Mouse (Mus musculus) intestine, embryonic 14.5 days (tissue): ENCODE results near the gene Dao. TPM values are rescaled to one million over a fixed set of nuclear protein-coding genes. Genes with fewer than 3 reads are reported as not detected.

Experiments used
- ATAC-seq: fragments of 200-750 bp; cut with Nextera tagmentation; replicated peaks from 2 replicates; pipeline ENCODE4 v1.8.0; 2017; ENCODE audit warnings: low read depth, moderate number of reproducible peaks, moderate TSS enrichment, moderate library complexity; ENCODE audit not compliant: low FRiP score, low TSS enrichment
- DNase-seq: peaks from one replicate; pipeline ENCODE4 v3.0.0-alpha.2; 2018; ENCODE audit warnings: low spot score
- H3K27ac ChIP-seq: fragments of 300-500 bp; sonication (generic); 2 replicates; pipeline ENCODE4 v1.5.1; 2014; ENCODE audit warnings: low read depth, mild to moderate bottlenecking, control low read depth
- H3K27me3 ChIP-seq: fragments of 300-500 bp; sonication (generic); replicated peaks from 2 replicates; pipeline ENCODE4 v1.6.1; 2014; ENCODE audit warnings: low read length, control low read depth; ENCODE audit not compliant: control insufficient read depth, insufficient read depth
- H3K36me3 ChIP-seq: fragments of 300-500 bp; sonication (generic); 2 replicates; pipeline ENCODE4 v1.6.1; 2014; ENCODE audit warnings: low read length, control low read depth; ENCODE audit not compliant: control insufficient read depth, insufficient read depth
- H3K4me1 ChIP-seq: fragments of 300-500 bp; sonication (generic); replicated peaks from 2 replicates; pipeline ENCODE4 v1.6.1; 2014; ENCODE audit warnings: low read length, control low read depth, mixed read lengths; ENCODE audit not compliant: control insufficient read depth, insufficient read depth
- H3K4me2 ChIP-seq: fragments of 300-500 bp; sonication (generic); 2 replicates; pipeline ENCODE4 v1.6.1; 2014; ENCODE audit warnings: low read length
- H3K4me3 ChIP-seq: fragments of 300-500 bp; sonication (generic); 2 replicates; pipeline ENCODE4 v1.5.1; 2014; ENCODE audit warnings: low read depth, low read length, control low read depth, mixed read lengths
- H3K9ac ChIP-seq: fragments of 300-500 bp; sonication (generic); 2 replicates; pipeline ENCODE4 v1.6.1; 2014; ENCODE audit warnings: mild to moderate bottlenecking, low read length
- H3K9me3 ChIP-seq: fragments of 300-500 bp; sonication (generic); 2 replicates; pipeline ENCODE4 v1.6.1; 2016; ENCODE audit warnings: low read length, control low read depth; ENCODE audit not compliant: control insufficient read depth
- WGBS: fragments of 180-500 bp; shearing (Covaris S2); extraction: QIAGEN DNeasy Blood & Tissue Kit; methylation state at CpG from one replicate; pipeline ENCODE4 v1.1.7; 2014; 5-methylcytosine and 5-hydroxymethylcytosine counted together
- polyA plus RNA-seq: library from polyadenylated mRNA; unstranded; fragments of >200 nt; fragmentation: Nextera tagmentation; extraction: Ambion mirVana; gene quantifications from 2 replicates; pipeline ENCODE4 v1.2.1, GENCODE M21; 2014

Gene Dao
- polyA plus RNA-seq, 1 experiment from 2014 or later, result 5.1 TPM

DNA sequence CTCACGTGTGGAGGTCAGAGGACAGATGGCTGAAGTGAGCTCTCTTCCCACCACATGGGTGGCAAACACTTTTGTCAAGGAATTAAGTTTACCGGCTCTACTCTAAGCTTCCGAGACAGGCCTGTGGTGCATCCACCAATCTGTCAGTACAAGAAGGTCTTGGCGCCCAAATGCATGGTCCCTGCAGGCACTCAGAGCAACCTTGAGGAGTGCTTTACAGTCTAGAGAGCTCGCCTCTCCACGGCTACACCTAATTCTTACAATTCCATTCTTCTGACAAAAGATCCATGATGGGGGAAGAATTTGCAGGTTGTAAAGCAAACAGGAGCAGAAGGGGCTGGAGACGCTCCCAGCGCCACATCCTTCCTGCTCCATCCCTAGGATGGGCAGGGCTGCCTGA lies 26.9 kb upstream of the Dao start:
- H3K4me1 ChIP-seq, result peaks cover 18% of the 10 kb centered on the region
- no peaks in the 10 kb centered on the region for H3K27me3 ChIP-seq
- no peak for ATAC-seq
- H3K9ac ChIP-seq, result no peak overlapping the region
- no peak overlapping the region for H3K4me3 ChIP-seq
- whole genome bisulfite sequencing, result 78% methylated on average over 8 of the region's 8 CpGs
- DNase-seq, result no peak
- peaks cover 16% of the 10 kb centered on the region; the same call in 1 of the 2 replicates for H3K36me3 ChIP-seq
- no peaks in the 10 kb centered on the region for H3K9me3 ChIP-seq
- H3K27ac ChIP-seq, result no peak overlapping the region
- no peak overlapping the region for H3K4me2 ChIP-seq

DNA sequence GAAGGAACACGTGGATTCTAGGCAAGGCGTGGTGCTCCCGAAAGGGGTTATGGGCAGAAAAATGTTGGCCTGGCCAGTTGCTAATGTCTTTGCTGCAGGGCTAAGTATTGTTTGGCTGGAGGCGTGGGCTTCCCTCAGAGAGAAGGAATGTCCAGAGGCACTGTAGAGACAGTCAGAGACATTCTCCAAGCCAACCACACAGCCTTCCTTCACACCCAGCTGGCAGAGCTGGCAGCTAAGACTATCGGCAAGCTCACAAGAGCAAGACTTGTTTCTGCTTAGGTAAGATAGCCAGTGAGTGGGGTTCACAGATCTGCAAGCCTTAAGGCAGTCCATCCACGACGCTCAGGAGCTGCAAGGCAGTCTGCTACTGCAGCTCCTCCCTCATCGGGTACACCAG lies 26.2 kb upstream of the Dao start:
- ATAC-seq (no peak), DNase-seq (no peak)
- Histone ChIP-seq H3K27ac (no peak overlapping the region), H3K9ac (no peak overlapping the region), H3K4me2 (no peak overlapping the region), H3K4me3 (no peak overlapping the region), H3K4me1 (peaks cover 18% of the 10 kb centered on the region), H3K9me3 (no peaks in the 10 kb centered on the region), H3K36me3 (peaks cover 17% of the 10 kb centered on the region; the same call in 1 of the 2 replicates), H3K27me3 (no peaks in the 10 kb centered on the region)
- WGBS, result 69% methylated on average over 8 of the region's 8 CpGs

GRCm38 (mm10) chr5:113980511-113980910 lies 23.0 kb upstream of the Dao start:
- no peak for DNase-seq
- peaks cover 20% of the 10 kb centered on the region; the same call in 1 of the 2 replicates for H3K36me3 ChIP-seq

GRCm38 (mm10) chr5:113981171-113981570 lies 22.3 kb upstream of the Dao start:
- ATAC-seq (no peak), DNase-seq (no peak)
- H3K27ac ChIP-seq, result no peak overlapping the region
- peaks cover 20% of the 10 kb centered on the region; the same call in 1 of the 2 replicates for H3K36me3 ChIP-seq
- no peak overlapping the region for H3K9ac ChIP-seq
- H3K4me2 ChIP-seq, result no peak overlapping the region
- no peaks in the 10 kb centered on the region for H3K9me3 ChIP-seq
- no peak overlapping the region for H3K4me3 ChIP-seq
- 88% methylated on average over 6 of the region's 6 CpGs for WGBS
- H3K27me3 ChIP-seq, result no peaks in the 10 kb centered on the region
- peaks cover 6% of the 10 kb centered on the region; the same call in 1 of the 2 replicates for H3K4me1 ChIP-seq

More at GRCm38 (mm10) chr5:113980511-113980910, 23.0 kb upstream of the Dao start:
- H3K4me1 ChIP-seq, result peaks cover 8% of the 10 kb centered on the region
- ATAC-seq, result no peak
- no peaks in the 10 kb centered on the region for H3K27me3 ChIP-seq
- H3K27ac ChIP-seq, result no peak overlapping the region
- H3K4me3 ChIP-seq, result no peak overlapping the region
- H3K9me3 ChIP-seq, result no peaks in the 10 kb centered on the region
- H3K9ac ChIP-seq, result no peak overlapping the region
- whole genome bisulfite sequencing, result 90% methylated on average over 1 of the region's 1 CpGs
- H3K4me2 ChIP-seq, result no peak overlapping the region

DNA sequence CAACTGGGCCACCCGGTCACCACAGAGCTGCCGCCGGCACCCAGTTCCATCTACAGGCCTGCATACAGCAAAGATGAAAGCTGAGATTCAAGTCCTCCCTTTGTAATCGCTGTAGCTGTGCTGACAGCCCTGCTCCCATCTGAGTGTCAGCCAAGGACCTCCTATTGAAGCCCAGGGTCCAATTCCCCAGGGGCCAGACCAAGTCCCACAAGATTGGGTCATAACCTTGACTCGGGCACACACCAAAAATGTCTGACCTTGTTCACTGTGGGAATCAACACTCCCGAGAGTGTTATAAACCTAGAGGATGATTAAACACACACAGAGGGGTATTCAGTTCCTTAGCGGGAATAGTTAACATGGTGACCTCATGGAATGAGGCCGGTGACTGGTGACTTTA lies 21.7 kb upstream of the Dao start:
- DNase-seq, result no peak
- no peak for ATAC-seq
- no peak overlapping the region for H3K9ac ChIP-seq
- no peaks in the 10 kb centered on the region for H3K9me3 ChIP-seq
- H3K4me1 ChIP-seq, result peaks cover 12% of the 10 kb centered on the region
- no peak overlapping the region for H3K4me2 ChIP-seq
- H3K36me3 ChIP-seq, result peaks cover 20% of the 10 kb centered on the region; the same call in 1 of the 2 replicates
- H3K27ac ChIP-seq, result no peak overlapping the region
- no peaks in the 10 kb centered on the region for H3K27me3 ChIP-seq
- 75% methylated on average over 8 of the region's 8 CpGs for WGBS
- no peak overlapping the region for H3K4me3 ChIP-seq

DNA sequence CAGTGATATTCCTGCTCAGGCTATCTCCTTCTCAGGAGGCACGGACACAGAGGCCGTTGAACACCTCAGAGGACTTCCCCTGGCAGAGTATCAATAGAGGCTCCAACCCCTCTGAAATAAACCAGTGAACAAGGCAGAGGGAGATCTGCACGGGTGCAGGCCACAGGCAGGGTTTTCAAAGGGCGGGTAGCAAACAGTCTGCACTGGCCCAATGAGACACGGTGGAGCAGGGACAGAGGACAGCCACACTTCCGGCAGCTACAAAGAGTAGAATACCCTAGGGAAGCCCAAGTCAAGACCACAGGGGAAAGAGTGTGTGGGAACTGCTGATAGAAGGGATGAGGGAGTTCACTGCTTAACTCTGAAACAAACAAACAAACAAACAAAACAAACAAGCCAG lies 20.0 kb upstream of the Dao start:
- no peaks in the 10 kb centered on the region for H3K27me3 ChIP-seq
- 70% methylated on average over 6 of the region's 6 CpGs for WGBS
- no peak overlapping the region for H3K27ac ChIP-seq
- peaks cover 15% of the 10 kb centered on the region; the same call in 1 of the 2 replicates for H3K36me3 ChIP-seq
- peaks cover 13% of the 10 kb centered on the region for H3K4me1 ChIP-seq
- no peak overlapping the region for H3K4me2 ChIP-seq
- H3K9me3 ChIP-seq, result no peaks in the 10 kb centered on the region
- DNase-seq (no peak), ATAC-seq (no peak)
- no peak overlapping the region for H3K4me3 ChIP-seq
- no peak overlapping the region for H3K9ac ChIP-seq

DNA sequence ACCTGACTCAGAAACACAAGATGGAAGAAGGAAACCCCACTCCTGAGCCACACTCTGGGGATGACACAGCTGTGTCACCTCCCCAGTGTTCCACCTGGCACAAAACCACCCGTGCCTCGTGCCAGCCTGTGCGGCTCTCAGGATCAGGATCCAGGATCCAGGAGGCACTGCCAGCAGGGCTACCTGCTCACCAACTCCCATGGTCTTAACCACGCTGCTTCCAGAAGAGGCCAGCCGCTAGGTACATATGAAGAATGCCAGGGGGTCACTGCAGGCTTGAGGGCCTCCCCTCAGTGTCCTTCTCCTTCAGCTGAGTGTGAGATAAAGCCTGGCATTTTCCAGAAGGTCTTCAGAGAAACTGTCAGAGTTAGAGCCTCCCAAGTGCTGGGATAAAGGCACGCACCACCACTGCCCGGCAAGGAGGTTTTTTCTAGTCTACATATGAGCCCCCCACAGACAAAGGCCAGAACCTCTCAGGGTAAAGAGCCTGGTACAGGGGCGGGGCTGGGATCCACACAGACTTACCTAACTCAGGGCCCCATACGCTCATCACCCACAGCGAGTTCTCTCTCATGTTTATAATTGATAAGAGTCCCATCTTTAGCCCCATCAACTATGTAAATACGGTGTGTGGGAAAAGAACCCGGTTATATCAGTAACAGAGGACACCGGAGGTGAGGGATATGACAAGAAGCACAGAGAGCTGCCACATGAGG lies 19.3 kb upstream of the Dao start:
- no peaks in the 10 kb centered on the region for H3K27me3 ChIP-seq
- WGBS, result 78% methylated on average over 13 of the region's 13 CpGs
- no peak overlapping the region for H3K4me2 ChIP-seq
- H3K9ac ChIP-seq, result no peak overlapping the region
- no peak overlapping the region for H3K4me3 ChIP-seq
- DNase-seq, result no peak
- no peak overlapping the region for H3K27ac ChIP-seq
- 0 out of 2 replicates have a peak, but pooled peaks have one; percentile 18 for ATAC-seq
- peaks cover 21% of the 10 kb centered on the region for H3K36me3 ChIP-seq
- peaks cover 13% of the 10 kb centered on the region for H3K4me1 ChIP-seq
- no peaks in the 10 kb centered on the region for H3K9me3 ChIP-seq

DNA sequence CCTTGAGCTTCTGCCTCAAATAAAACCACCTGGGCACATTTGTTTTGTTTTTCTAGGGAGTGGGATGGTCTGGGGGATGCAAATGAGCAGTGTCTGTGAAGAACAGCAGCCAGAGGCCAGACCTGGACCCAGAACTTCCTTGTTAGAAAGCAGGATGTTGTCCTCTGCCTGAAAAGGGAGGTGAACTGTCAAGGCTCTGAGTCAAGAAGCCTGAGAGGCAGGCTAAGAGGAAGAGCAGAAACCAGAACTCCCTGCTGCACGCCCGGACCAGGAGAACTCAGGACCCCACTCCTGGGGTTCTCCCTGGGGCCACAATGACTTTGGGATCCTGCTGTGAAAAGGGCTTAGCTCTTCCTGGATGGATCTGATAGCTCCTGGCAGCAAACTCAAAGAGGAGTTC lies 17.8 kb upstream of the Dao start:
- Histone ChIP-seq H3K9me3 (no peaks in the 10 kb centered on the region), H3K4me1 (peaks cover 15% of the 10 kb centered on the region), H3K4me3 (no peak overlapping the region), H3K36me3 (peaks cover 26% of the 10 kb centered on the region), H3K27ac (no peak overlapping the region), H3K27me3 (no peaks in the 10 kb centered on the region), H3K9ac (no peak overlapping the region), H3K4me2 (no peak overlapping the region)
- WGBS, result 49% methylated on average over 2 of the region's 2 CpGs
- ATAC-seq (no peak), DNase-seq (no peak)
